Mouse (Mus musculus): ENCODE measurements around the gene Mrps18c. TPM values are rescaled to one million over a fixed set of nuclear protein-coding genes. Genes with fewer than 3 reads are reported as not detected.

The Mrps18c gene
- 265 and 268 TPM in 2 replicates for polyA plus RNA-seq (2015; fragmentation: Nextera tagmentation; extraction: Ambion mirVana)

DNA sequence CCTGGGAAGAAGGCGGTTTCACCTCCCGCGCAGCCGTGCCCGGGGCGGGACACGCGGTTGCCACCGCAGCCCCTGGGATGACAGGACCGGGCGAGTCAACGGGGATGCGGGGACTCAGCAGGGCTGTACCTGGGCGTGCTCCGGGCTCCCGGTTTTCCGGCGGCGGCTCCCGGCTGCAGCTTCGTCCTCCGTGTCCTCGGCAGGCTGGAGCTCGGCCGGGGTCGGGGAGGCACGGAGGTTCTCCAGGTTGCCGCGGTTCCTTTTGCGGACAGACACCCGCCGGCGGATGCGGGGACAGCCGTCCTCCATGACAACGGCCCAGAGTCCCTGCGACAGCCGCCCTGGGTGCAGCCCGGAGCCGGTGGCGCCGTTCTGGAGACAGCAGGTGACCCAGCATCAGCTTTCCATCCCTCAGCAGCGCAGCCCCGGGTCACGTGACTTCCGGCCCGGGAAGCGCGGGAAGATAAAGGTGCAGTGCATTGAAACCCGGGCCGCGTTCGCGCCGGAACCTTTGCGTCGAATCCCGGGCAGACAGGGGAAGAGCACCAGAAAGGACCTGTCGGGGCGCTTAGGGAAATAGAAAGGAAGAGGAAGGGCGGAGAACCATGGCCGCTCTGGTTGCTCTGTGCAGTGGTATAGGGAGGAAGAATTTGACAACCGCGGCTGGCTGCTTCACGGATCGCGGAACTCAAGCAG is at the start of gene Mrps18c, which contains the start of gene Helq:
Gene Mrps18c, plus strand, starts transcription at position 463 of the 696 bp plus-strand sequence.
Gene Helq, minus strand, starts transcription at position 434 of the 696 bp plus-strand sequence.
- DNase-seq (ENCODE audit: low spot score): peak; percentile 91

DNA sequence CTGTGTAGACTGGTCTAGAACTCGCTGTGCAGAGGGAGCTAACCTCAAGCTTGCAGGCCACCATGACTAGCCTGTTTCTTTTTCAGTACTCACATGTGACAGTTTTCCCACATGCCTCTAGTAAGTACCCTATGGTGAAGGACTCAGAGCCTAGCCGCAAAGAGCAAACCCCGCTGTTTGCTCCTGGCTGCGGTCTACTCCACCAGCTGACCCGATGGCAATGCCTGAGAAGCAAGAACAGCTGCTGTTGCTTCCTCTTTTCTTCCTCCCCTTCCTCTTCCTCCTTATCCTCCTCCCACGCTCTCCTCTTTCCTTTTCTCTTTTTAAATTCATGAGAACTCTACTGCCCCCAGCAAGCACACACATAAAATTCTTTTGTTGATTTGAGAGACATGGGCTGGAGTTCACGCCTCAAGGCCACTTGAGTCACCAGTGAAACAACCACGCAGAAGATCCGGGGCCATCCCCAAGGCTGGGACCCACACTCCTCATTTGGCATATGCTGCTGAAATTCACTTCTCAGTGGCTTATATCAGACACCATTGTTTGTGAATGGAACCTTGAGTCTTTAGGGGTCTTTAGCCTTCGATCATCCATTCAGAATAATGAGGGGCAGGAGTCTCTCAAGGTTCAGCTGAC is 47.7 kb upstream of the Mrps18c start:
- peak; percentile 52 for DNase-seq (ENCODE audit: low spot score)

DNA sequence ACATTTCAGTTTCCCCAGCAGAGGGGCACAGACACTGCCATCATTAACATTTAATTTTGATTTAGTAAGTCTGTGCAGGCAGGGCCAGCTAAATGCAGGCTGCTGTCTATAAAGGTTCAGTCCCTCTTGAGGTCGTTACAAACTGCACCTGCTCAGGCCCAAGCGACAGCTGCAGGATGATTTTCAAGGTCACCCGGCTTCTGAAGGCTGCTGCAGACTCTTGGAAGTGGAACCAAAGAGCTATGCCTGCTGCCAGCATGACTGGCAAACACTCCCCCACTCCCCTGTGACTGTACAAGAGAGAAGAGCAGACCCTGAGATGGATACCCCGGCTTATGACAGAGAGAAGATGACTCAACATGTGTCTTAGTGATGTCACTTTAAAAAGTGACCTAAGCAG is 46.8 kb upstream of the Mrps18c start:
- DNase-seq (ENCODE audit: low spot score): peak; percentile 71

DNA sequence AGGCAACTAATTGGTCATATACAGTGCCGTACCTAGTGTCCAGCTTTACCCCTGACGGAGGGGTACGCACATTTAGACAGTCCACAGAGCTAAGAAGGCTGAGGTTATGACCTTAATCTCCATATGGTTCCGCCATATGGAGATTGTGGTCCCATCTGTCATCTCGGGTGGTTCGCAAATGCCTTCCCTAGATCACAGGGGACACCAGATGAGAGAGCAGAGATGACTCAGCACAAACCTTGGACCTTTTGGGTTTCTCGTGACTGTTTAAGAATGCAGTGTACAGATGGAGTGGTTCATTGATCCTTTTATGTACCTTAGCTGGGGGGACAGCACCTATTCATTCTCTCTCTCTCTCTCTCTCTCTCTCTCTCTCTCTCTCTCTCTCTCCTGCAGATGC is 45.0 kb upstream of the Mrps18c start:
- peak; percentile 37 for DNase-seq (ENCODE audit: low spot score)

DNA sequence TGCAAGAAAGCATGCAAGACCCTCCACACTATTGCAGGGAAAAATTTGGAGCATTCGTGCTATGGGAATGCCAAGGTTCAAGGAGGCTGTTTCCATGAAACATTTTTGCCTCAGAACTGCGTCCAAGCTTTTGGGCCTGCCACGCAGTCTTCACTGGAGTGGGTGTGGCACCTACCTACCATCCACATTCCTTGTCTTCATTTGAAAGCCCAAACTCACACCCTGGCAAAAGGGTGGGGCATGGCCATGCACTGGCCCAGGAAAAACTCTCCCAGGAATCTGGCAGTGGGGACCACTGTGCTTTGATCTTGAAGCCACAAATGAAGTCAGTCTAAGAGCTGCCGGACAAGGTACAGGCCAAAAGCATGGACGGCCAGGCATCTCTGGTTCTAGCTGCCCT is 40.3 kb upstream of the Mrps18c start:
- DNase-seq (ENCODE audit: low spot score): no peak

DNA sequence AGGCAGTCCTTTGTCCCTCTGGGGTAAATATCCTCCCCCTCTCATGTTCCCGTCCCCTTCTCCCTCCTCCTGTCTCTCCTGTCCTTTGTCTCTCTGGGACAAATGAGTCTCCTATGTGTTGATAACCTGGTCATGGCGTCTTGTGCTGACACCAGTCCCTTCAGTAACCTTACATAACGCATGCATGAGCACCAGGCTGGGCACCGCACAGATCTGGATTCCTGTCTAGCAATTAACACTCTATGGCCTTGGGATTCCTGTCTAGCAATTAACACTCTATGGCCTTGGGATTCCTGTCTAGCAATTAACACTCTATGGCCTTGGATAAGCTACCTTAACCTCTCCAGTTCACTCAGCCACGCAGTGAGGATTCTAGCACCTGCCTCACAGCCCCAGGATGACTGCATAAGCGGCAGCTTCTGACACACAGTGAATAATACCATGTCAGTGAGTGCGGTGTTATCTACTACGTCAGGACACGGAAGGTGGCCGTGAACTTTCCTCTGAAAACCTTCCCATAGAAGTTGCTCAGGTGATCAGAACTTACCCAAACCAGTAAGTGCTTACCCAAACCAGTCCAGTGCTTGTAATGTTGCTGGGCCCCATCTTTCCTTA is 38.3 kb upstream of the Mrps18c start:
- no peak for DNase-seq (ENCODE audit: low spot score)

DNA sequence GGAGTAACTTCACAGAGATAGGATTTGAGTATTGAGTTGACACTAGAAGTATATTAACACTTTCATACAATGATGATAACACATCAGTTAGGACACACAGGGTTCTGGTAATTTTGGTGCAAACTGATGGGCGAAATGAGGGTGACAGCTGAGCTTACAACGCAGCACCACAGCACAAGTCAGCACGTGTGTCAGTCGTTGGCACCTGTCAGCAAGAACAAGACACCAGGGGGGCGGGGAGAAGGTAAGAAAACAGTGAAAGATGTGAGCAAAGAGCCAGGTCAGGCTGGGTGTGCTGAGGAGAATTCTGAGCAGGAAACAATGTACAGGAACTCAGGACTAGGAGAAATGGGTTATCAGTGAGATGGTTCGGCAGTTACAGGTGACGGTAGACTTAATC is 36.7 kb upstream of the Mrps18c start:
- DNase-seq (ENCODE audit: low spot score): no peak

DNA sequence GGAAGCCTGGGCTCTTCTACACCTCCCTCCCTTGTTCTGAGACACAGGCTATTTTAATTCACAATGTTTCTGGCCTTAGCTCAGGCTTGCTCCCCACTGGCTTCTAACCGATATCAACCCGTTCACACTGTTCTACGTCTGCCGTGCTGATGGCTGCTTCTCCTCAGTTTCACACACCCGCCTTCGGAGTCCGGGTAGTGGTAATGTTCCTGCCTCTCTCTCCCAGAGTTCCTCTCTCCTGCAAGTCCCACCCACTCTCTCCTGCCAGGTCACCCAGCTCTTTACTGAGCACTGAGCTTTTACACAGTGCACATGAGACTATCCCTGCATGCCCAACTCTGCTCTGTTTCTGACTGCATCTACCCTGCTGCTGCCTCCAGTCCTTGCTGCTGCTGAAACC is 32.4 kb upstream of the Mrps18c start:
- no peak for DNase-seq (ENCODE audit: low spot score)

DNA sequence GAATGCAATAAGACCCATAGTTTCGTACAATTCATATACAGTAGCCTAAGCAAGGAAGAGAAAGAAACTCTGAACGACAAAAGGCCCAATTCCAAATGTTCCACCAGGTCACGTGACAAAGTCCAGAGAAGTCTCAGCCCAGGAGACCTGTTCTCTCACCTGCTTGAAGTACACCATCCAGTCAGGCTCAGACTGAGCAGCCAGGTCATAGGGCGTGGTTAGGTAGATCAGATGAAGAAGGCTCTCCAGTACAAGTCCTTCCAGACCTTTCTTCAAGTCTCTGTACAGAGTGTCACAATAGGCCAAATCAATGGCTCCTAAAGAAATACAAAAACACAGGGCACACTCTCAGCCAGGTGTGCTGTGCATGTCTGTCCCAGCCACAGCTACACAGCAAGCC is 26.9 kb upstream of the Mrps18c start:
- DNase-seq (ENCODE audit: low spot score): no peak

DNA sequence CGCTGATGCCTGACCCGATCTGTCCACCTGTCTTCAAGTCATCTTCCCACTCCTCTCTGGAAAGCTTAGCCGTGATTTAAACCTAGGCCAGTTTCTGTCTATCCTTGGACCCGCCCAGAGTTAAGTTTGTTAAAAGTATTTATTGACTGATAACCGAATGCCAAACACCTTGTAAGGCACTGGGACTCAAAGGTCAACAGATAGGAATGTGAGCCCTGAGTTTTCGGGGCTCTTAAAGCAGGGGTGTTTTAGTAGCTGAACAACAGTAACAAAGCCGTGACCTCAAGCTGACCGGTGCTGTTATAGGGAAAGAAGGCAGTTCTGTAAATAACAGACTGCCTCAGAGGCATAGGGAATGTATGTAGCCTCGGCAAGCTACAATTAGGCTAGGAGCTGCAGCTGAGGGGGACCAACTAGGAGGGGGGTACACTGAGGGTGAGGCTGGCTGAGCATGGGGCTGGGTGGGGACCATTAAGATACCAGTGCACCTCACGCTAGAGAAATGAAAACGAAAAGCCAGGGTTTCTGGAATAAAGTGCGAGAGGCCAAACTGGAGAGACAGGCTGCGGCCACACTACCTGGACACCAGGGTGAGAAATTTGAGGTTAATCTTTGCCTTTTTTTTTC is 22.5 kb upstream of the Mrps18c start:
- no peak for DNase-seq (ENCODE audit: low spot score)

DNA sequence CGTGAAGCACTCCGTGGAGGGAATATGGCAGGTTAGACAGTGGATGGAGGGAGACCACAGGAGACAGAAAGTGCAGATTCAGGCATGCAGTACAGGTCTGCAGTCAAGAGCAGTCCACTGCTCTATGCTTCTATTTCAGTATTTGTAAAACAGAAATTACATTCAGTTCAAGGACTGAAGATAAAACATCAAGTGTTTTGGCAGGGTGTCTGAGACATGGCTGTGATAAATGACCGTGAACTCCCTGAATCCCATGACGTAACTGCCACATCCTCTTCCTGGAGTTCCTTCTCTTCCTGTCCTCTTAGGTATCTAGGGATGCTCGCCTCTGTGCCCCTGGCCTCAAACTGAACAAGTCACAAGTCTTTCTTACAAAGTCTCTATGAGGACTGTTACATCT is 21.5 kb upstream of the Mrps18c start:
- DNase-seq (ENCODE audit: low spot score): no peak

DNA sequence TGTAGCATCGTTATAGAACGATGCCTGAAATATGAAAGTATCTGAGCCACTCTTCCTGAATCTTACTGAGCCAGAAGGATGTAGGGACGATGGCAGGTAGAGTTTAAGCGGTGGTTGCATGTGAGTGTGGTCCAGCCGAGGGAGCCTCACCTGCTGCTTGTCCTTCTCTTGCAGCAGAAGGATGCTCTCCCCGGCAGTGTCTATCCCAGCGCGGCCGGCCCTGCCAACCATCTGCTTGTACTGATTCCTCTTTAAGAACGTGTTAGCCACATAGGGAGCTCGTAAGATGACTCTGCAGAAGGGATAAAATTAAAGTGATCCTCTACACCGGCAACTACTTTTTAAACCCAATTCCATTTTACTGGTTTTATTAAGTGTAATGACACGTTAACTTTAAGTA is 19.4 kb upstream of the Mrps18c start:
- no peak for DNase-seq (ENCODE audit: low spot score)

DNA sequence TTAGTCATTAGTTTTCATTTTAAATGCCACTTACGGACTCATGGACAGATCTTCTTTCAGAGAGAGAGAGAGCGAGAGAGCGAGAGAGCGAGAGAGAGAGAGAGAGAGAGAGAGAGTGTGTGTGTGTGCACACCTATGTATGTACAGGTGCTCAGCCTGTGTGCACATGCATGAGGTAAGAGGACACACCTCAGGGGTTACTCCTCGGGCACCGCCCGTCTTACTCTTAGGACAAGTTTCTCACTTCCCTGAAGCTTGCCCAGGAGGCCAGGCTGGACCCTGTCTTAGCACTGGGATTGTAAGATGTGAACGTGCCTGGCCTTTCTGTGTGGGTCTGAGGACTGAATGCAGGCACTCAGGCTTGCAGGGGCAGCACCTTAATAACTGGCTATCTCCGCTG is 10.9 kb upstream of the Mrps18c start:
- DNase-seq (ENCODE audit: low spot score): no peak

DNA sequence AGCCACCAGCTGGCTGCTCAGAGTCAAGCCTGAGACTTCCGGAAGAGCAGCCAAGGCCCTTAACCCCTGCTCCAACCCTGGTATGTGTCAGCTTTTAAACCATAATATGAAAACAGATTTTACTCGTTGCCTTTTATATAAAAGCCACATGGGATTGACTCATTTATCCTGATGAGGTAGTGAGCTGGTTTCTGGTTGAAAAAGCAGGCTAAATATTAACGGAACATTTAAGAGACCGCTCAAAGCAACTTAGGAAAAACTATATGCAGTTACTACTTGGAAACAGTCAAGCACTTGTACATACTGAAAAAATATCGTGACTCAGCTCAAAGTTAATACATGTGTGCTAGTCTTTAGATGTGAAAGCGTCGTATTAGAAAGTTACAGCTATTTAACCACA is 6.2 kb upstream of the Mrps18c start:
- DNase-seq (ENCODE audit: low spot score): no peak

DNA sequence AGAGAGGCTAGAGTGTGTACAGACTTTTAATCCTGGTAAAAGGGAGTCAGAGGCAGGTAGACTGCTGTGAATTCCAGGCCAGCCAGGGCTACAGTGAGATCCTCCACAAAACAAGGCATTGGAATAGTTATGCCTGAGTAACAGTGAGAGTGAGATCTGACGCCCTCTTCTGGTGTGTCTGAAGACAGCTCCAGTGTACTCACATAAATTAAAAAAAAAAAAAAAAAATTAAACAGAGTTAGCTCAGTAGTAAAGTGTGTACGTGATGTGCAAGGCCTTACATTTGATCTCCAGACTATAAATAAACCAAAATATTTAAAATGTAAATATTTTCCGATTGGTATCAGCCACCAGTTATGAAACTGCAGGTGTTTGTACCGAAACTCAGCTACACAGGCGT is 4.3 kb upstream of the Mrps18c start:
- no peak for DNase-seq (ENCODE audit: low spot score)

DNA sequence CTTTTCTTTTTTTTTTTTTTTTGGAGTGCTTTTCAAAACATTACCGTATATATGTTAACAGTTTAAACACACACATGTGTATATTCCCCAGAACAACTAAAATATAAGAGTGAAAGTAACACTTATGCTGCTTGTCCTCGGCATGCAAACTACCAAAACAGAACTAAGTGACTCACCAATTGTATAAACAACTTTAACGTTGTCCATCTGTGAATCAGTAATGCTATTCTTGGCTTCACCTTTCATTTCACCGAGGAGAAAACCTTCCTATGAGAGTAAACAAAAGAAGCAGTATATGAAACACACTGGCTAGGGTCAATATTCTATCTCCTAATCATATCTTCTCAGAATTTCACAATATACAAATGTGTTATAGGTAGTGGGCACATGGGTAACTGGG is 19.9 kb downstream of the Mrps18c start:
- no peak for DNase-seq (ENCODE audit: low spot score)

DNA sequence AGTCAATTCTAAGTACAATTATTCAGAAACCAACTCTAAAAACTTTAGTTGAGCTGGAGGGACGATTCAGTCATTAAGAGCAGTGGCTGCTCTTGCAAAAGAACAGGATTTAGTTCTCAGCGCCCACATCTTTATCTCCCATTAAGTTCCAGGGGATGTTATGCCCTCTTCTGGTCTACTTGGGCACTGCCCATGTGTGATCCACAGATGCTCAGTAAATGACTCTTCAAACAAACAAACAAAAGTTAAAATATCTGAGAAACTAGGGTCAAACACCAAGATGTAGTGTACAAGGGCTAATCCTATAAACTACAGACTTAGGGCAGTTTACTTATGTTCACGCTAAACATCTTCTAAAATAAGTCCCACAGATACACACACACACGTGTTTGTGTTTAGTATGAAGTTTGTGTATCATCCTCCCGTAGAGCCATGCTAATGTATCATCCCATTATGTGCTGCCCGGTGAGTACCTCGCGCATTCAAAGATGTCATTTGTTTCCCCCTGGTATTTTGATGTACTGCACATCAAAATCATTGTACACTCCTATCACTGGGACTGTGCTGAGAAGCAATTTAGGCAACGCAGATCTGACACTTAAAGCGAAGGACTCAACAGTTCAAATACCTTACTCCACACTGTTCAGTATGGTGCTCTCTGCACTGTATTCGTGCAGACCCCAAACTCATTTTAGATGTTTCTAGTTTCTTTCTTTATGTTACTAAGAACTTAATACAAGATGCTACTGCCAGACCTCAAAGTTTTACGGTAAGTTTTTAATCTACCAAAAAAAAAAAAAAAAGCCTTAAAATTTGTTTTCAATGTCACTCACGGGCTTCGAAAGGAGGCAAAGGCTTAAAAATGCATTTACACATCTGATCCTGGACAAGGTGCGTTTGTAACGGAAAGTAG is 21.4 kb downstream of the Mrps18c start:
- peak; percentile 16 for DNase-seq (ENCODE audit: low spot score)

DNA sequence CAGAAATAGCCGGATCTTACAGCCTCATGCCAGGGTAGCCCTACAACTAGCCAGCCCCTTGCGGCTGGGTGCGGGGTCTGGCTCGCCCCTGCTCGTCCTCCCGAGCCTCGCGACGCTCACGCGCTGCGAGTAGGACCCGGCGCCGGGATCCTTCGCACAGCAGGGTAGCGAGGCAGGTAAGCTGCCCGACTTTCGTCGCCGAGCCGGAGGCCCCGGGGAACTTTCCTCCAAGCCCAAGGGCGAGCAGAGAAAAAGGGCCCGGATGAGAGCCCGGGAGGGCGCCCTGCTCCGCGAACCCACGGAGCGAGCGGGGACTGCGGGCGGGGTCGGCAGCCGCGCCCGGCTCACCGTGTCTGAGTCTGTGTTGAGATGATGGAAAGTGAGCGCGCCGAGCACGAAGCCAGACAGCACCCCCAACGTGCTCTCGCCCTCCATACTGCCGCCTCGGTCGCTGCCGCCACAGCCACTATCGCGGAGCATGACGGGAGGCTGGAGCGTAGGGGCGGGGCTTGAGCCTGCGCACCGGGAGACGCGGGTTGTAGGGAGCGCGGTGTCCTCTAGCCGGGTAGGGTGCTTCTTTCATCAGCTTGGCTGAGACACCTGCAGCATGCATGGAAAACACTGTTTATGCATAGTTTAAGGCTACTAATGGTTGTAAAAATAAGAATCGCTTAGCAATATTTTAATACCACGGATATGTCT is 22.2 kb downstream of the Mrps18c start, which contains the start of gene Abraxas1:
Gene Abraxas1, minus strand, starts transcription at position 483 of the 702 bp plus-strand sequence.
- peak; percentile 88 for DNase-seq (ENCODE audit: low spot score)

DNA sequence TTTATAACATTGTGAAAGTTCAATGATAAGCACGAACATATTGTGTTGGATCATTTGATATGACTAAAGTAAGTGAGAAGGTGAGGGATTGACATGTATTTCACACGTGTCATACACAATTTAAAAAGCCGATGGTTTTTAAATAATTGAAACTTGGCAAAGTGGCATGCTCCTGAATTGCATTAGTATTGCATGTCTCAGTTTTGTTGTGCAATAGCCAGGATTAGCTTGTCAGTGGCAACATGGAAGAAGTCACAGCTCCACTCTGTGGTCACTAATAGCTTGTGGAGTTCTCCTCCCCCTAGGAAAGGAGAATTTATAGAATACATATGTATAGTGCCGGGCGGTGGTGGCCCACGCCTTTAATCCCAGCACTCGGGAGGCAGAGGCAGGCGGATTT is 22.9 kb downstream of the Mrps18c start:
- DNase-seq (ENCODE audit: low spot score): no peak

DNA sequence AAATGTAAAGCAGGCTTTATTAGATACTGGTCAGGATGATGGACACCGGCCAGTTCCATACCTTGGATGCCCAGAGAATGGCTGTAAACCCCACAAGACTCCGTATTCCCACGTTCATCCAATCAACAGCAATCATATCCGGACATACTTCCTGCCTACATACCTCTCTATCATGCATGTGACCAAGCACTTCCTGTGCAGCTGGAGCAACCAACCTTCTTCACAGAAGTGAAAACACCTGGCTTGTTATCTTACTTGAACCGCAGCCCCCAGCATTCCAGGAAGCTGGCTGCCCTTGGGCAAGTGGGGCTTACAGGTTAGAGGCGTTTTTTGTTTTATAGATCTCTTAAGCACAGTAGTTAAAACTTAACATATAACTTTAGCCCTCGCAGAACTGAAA is 24.4 kb downstream of the Mrps18c start:
- DNase-seq (ENCODE audit: low spot score): peak; percentile 55
